Mouse (Mus musculus): Measurements from ENCODE around the gene Adgrl1. TPM values are rescaled to one million over a fixed set of nuclear protein-coding genes. Genes with fewer than 3 reads are reported as not detected.
"Not testable (repeated sequence)": the region's sequence is repeated elsewhere in the genome, so short reads cannot be mapped to it uniquely, and the experiment has no call there.

Gene Adgrl1
- polyA plus RNA-seq, 1 experiment from 2014 or later = 21.6 TPM

- H3K27ac ChIP-seq (ENCODE audit: low read depth, low read length) = no peak overlapping the region
- no peak for DNase-seq (ENCODE audit: low spot score)
- no peaks in the 10 kb centered on the region for H3K4me1 ChIP-seq (ENCODE audit: control insufficient read depth, insufficient read depth, low read length)
- no peak for ATAC-seq (ENCODE audit: insufficient read depth, low FRiP score, low TSS enrichment)
- no peak overlapping the region for H3K4me3 ChIP-seq (ENCODE audit: low read depth, low read length)
- no peaks in the 10 kb centered on the region for H3K27me3 ChIP-seq (ENCODE audit: control insufficient read depth, insufficient read depth, low read length)
- peaks cover 22% of the 10 kb centered on the region for H3K36me3 ChIP-seq (ENCODE audit: control insufficient read depth, insufficient read depth, low read length)
- H3K9me3 ChIP-seq (ENCODE audit: control insufficient read depth, low read length) = no peaks in the 10 kb centered on the region
- H3K9ac ChIP-seq (ENCODE audit: low read length) = no peak overlapping the region
- 95% methylated on average over 7 of the region's 7 CpGs for WGBS
- no peak overlapping the region for H3K4me2 ChIP-seq (ENCODE audit: low read depth)
These were observed 81.6 kb downstream of the Adgrl1 start for GRCm38 (mm10) chr8:83981533-83981932.

DNA sequence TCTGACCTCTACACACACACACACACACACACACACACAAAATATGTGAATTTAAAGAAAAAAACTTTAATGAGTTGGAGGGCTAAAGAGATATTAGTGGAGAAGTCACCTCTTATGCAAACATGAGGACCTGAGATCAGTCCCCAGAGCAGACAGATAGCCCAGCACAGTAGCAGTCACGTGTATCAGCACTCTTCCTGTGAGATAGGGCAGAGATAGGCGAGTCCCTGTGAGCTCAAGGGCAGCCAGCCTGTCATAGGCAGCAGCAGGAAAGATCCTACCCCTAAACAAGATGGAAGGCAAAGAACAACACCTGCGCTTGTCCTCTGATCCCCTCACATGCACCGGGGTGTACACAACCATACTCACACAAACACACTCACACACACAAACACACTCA is 82.5 kb downstream of the Adgrl1 start:
- Histone ChIP-seq H3K4me1 (ENCODE audit: control insufficient read depth, insufficient read depth, low read length) (no peaks in the 10 kb centered on the region), H3K9me3 (ENCODE audit: control insufficient read depth, low read length) (no peaks in the 10 kb centered on the region), H3K4me3 (ENCODE audit: low read depth, low read length) (no peak overlapping the region), H3K36me3 (ENCODE audit: control insufficient read depth, insufficient read depth, low read length) (peaks cover 29% of the 10 kb centered on the region), H3K27ac (ENCODE audit: low read depth, low read length) (no peak overlapping the region), H3K4me2 (ENCODE audit: low read depth) (no peak overlapping the region), H3K27me3 (ENCODE audit: control insufficient read depth, insufficient read depth, low read length) (no peaks in the 10 kb centered on the region), H3K9ac (ENCODE audit: low read length) (no peak overlapping the region)
- ATAC-seq (ENCODE audit: insufficient read depth, low FRiP score, low TSS enrichment) (no peak), DNase-seq (ENCODE audit: low spot score) (no peak)
- WGBS = 86% methylated on average over 4 of the region's 4 CpGs

DNA sequence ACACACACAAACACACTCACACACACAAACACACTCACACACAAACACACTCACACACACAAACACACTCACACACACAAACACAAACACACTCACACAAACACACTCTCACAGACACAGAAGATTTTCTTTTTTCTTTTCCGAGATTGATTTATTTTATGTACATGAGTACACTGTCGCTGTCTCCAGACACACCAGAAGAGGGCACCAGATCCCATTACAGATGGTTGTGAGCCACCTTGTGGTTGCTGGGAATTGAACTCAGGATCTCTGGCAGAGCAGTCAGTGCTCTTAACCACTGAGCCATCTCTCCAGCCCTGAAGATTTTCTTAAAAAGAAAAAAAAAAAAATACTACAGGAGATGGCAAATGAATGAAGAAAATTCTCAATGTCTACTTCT is 83.3 kb downstream of the Adgrl1 start:
- 92% methylated on average over 2 of the region's 2 CpGs for WGBS
- H3K4me2 ChIP-seq (ENCODE audit: low read depth); H3K27me3 ChIP-seq (ENCODE audit: control insufficient read depth, insufficient read depth, low read length); H3K9ac ChIP-seq (ENCODE audit: low read length); H3K9me3 ChIP-seq (ENCODE audit: control insufficient read depth, low read length); H3K4me3 ChIP-seq (ENCODE audit: low read depth, low read length); DNase-seq (ENCODE audit: low spot score); H3K27ac ChIP-seq (ENCODE audit: low read depth, low read length); ATAC-seq (ENCODE audit: insufficient read depth, low FRiP score, low TSS enrichment); H3K4me1 ChIP-seq (ENCODE audit: control insufficient read depth, insufficient read depth, low read length): not testable (repeated sequence)
- H3K36me3 ChIP-seq (ENCODE audit: control insufficient read depth, insufficient read depth, low read length) = peaks cover 30% of the 10 kb centered on the region

- no peak overlapping the region for H3K4me2 ChIP-seq (ENCODE audit: low read depth)
- H3K9me3 ChIP-seq (ENCODE audit: control insufficient read depth, low read length) = no peaks in the 10 kb centered on the region
- 91% methylated on average over 7 of the region's 7 CpGs for WGBS
- no peak for ATAC-seq (ENCODE audit: insufficient read depth, low FRiP score, low TSS enrichment)
- peaks cover 29% of the 10 kb centered on the region for H3K36me3 ChIP-seq (ENCODE audit: control insufficient read depth, insufficient read depth, low read length)
- H3K27me3 ChIP-seq (ENCODE audit: control insufficient read depth, insufficient read depth, low read length) = no peaks in the 10 kb centered on the region
- H3K4me1 ChIP-seq (ENCODE audit: control insufficient read depth, insufficient read depth, low read length) = no peaks in the 10 kb centered on the region
- DNase-seq (ENCODE audit: low spot score) = no peak
- no peak overlapping the region for H3K9ac ChIP-seq (ENCODE audit: low read length)
- H3K27ac ChIP-seq (ENCODE audit: low read depth, low read length) = no peak overlapping the region
- no peak overlapping the region for H3K4me3 ChIP-seq (ENCODE audit: low read depth, low read length)
These were observed 89.3 kb downstream of the Adgrl1 start for GRCm38 (mm10) chr8:83989243-83989642.

DNA sequence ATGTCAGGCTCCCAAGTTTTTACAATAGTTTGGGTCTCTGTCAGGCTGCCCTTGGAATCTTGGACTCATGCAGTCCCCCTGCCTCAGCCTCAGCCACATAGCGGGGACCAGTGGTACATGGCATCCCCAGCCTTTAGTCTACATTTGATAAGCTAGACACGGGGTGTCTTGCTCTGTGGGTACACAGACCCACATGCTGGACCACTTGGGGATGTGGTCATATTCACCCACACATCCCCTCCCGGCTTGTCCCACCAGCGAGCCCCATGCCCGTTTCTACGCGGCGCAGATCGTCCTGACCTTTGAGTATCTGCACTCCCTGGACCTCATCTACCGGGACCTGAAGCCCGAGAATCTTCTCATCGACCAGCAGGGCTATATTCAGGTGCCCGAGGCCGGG is 90.3 kb downstream of the Adgrl1 start:
- no peak overlapping the region for H3K9ac ChIP-seq (ENCODE audit: low read length)
- no peak for DNase-seq (ENCODE audit: low spot score)
- no peaks in the 10 kb centered on the region for H3K4me1 ChIP-seq (ENCODE audit: control insufficient read depth, insufficient read depth, low read length)
- no peak overlapping the region for H3K4me2 ChIP-seq (ENCODE audit: low read depth)
- no peaks in the 10 kb centered on the region for H3K9me3 ChIP-seq (ENCODE audit: control insufficient read depth, low read length)
- H3K36me3 ChIP-seq (ENCODE audit: control insufficient read depth, insufficient read depth, low read length) = peaks cover 29% of the 10 kb centered on the region
- WGBS = 93% methylated on average over 14 of the region's 14 CpGs
- ATAC-seq (ENCODE audit: insufficient read depth, low FRiP score, low TSS enrichment) = no peak
- no peak overlapping the region for H3K4me3 ChIP-seq (ENCODE audit: low read depth, low read length)
- H3K27me3 ChIP-seq (ENCODE audit: control insufficient read depth, insufficient read depth, low read length) = no peaks in the 10 kb centered on the region
- H3K27ac ChIP-seq (ENCODE audit: low read depth, low read length) = no peak overlapping the region

Small RNAs within 50 kb of the gene (microRNA-seq; reads per million reads assigned to microRNA genes)
- not detected for gene Gm44330
- not detected for gene Gm44450

Other genes starting within 250 kb of the Adgrl1 start
- gene Gipc1, start 247.4 kb upstream of the Adgrl1 start, polyA plus RNA-seq (2014; fragmentation: Nextera tagmentation; extraction: Ambion mirVana) = 174 and 181 TPM in 2 replicates
- 0.34 and 1.1 TPM in 2 replicates for gene Ptger1, start 233.4 kb upstream of the Adgrl1 start, polyA plus RNA-seq (2014; fragmentation: Nextera tagmentation; extraction: Ambion mirVana)
- 29.3 and 29.5 TPM in 2 replicates for gene Pkn1, start 200.9 kb upstream of the Adgrl1 start, polyA plus RNA-seq (2014; fragmentation: Nextera tagmentation; extraction: Ambion mirVana)
- gene Ddx39, start 184.9 kb upstream of the Adgrl1 start, polyA plus RNA-seq (2014; fragmentation: Nextera tagmentation; extraction: Ambion mirVana) = 214 and 223 TPM in 2 replicates
- gene Adgre5, start 158.8 kb upstream of the Adgrl1 start, polyA plus RNA-seq (2014; fragmentation: Nextera tagmentation; extraction: Ambion mirVana) = 16.3 and 18.0 TPM in 2 replicates
- 0.44 and 0.57 TPM in 2 replicates for gene Gm10644, start 55.1 kb downstream of the Adgrl1 start, polyA plus RNA-seq (2014; fragmentation: Nextera tagmentation; extraction: Ambion mirVana)
- gene Asf1b, start 55.4 kb downstream of the Adgrl1 start, polyA plus RNA-seq (2014; fragmentation: Nextera tagmentation; extraction: Ambion mirVana) = 78.4 and 84.2 TPM in 2 replicates
- gene Prkaca, start 72.9 kb downstream of the Adgrl1 start, polyA plus RNA-seq (2014; fragmentation: Nextera tagmentation; extraction: Ambion mirVana) = 154 and 171 TPM in 2 replicates
- 14.4 and 16.5 TPM in 2 replicates for gene Samd1, start 97.6 kb downstream of the Adgrl1 start, polyA plus RNA-seq (2014; fragmentation: Nextera tagmentation; extraction: Ambion mirVana)
- gene 1700067K01Rik, start 101.4 kb downstream of the Adgrl1 start, polyA plus RNA-seq (2014; fragmentation: Nextera tagmentation; extraction: Ambion mirVana) = 0.70 and 0.77 TPM in 2 replicates
- not detected in 2 replicates for gene 2210011C24Rik, start 112.1 kb downstream of the Adgrl1 start, polyA plus RNA-seq (2014; fragmentation: Nextera tagmentation; extraction: Ambion mirVana)
- 4.4 TPM in 2 replicates for gene Palm3, start 121.4 kb downstream of the Adgrl1 start, polyA plus RNA-seq (2014; fragmentation: Nextera tagmentation; extraction: Ambion mirVana)
- gene Il27ra, start 142.5 kb downstream of the Adgrl1 start, polyA plus RNA-seq (2014; fragmentation: Nextera tagmentation; extraction: Ambion mirVana) = 0.12 and 0.13 TPM in 2 replicates
- not detected in 2 replicates for gene Rln3, start 144.9 kb downstream of the Adgrl1 start, polyA plus RNA-seq (2014; fragmentation: Nextera tagmentation; extraction: Ambion mirVana)
- 1.8 and 2.6 TPM in 2 replicates for gene Gm10643, start 165.0 kb downstream of the Adgrl1 start, polyA plus RNA-seq (2014; fragmentation: Nextera tagmentation; extraction: Ambion mirVana)
- 9.6 TPM in 2 replicates for gene Rfx1, start 166.7 kb downstream of the Adgrl1 start, polyA plus RNA-seq (2014; fragmentation: Nextera tagmentation; extraction: Ambion mirVana)
- 17.0 and 17.1 TPM in 2 replicates for gene Dcaf15, start 204.7 kb downstream of the Adgrl1 start, polyA plus RNA-seq (2014; fragmentation: Nextera tagmentation; extraction: Ambion mirVana)
- 0.27 TPM in 1 of 2 replicates, not detected in the other for gene Podnl1, start 225.9 kb downstream of the Adgrl1 start, polyA plus RNA-seq (2014; fragmentation: Nextera tagmentation; extraction: Ambion mirVana)
- gene Cc2d1a, start 247.8 kb downstream of the Adgrl1 start, polyA plus RNA-seq (2014; fragmentation: Nextera tagmentation; extraction: Ambion mirVana) = 11.2 and 12.4 TPM in 2 replicates
- gene 4930432K21Rik, start 247.9 kb downstream of the Adgrl1 start, polyA plus RNA-seq (2014; fragmentation: Nextera tagmentation; extraction: Ambion mirVana) = 1.0 and 1.3 TPM in 2 replicates